8 mouse cellular contexts compared by ENCODE assay signal in the genomic region with DNA sequence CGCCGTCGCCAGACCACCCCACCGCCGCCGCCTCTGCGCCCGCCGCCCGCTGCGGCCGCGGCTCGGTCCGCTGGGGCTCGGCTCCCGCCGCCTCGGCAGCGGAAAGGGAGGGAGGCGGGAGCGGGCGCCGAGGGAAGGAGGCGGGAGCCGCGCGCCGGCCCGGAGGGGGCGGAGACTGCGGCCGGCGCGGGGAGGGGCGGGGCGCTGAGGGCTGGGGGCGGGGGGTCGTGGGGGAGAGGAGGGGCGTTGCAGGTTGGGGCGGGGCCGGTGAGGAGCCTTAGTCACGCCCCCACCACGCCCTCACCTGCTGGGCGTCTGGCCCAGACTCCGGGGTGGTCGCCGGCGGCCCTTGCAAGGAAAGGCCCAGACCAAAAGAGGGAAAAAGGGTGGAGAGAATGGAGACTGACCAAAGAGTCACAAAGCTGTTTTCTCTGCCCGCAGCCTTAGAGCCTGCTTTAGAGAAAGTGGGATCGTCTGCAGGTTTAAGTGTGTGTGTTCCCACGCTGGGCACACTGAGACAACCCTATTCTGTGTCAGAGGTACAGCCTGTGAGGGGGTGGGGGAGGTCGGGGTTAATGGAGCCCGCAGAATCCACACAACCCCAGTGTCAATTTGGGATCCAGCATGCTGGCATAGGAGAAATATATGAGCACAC. TPM values are rescaled to one million over a fixed set of nuclear protein-coding genes. Genes with fewer than 3 reads are reported as not detected.
DNase-seq lines count a peak whose midpoint lies in the region; ATAC-seq and TF ChIP-seq lines count a peak whose summit lies in the region.

A gene (minus strand): TSS at position 105 of the 655 bp plus-strand sequence.

- H3K9ac ChIP-seq in hindbrain, postnatal 0 days (replicated peaks; ENCODE audit: low read length), result peak within 1 kb of the TSS; percentile 92

- peak; percentile 53 for DNase-seq in right cerebral cortex, postnatal 14 days
- no peak for DNase-seq in right cerebral cortex, adult 2 months (ENCODE audit: low spot score in 2 of 2)
- peak; percentile 59 for DNase-seq in cerebellum, adult 11-12 months
- DNase-seq in gastrocnemius, postnatal 10 days, result peak; percentile 71
- peak; percentile 86 for DNase-seq in hindbrain, postnatal 0 days (ENCODE audit: low spot score)
- DNase-seq in limb, embryonic 10.5 days (ENCODE audit: low spot score), result peak; percentile 88
- peak; percentile 74 for DNase-seq in midbrain, embryonic 10.5 days (ENCODE audit: low spot score)
- peak; percentile 79 for DNase-seq in testis, postnatal 14 days (ENCODE audit: low spot score)

- H3K36me3 ChIP-seq in hindbrain, postnatal 0 days (ENCODE audit: insufficient read depth, low read length), result no peaks in the 10 kb centered on the region
- H3K36me3 ChIP-seq in limb, embryonic 10.5 days, result peaks cover 2% of the 10 kb centered on the region; the same call in 1 of the 2 replicates
- H3K36me3 ChIP-seq in midbrain, embryonic 10.5 days, result no peaks in the 10 kb centered on the region

- WGBS in hindbrain, postnatal 0 days, result 3% methylated on average over 22 of the region's 54 CpGs
- 3% methylated on average over 50 of the region's 54 CpGs for WGBS in limb, embryonic 10.5 days
- 3% methylated on average over 26 of the region's 54 CpGs for WGBS in midbrain, embryonic 10.5 days

- no peaks in the 10 kb centered on the region for H3K27me3 ChIP-seq in hindbrain, postnatal 0 days (ENCODE audit: insufficient read depth, low read length)
- H3K27me3 ChIP-seq in limb, embryonic 10.5 days (ENCODE audit: low read depth, poor library complexity, severe bottlenecking), result no peaks in the 10 kb centered on the region
- H3K27me3 ChIP-seq in midbrain, embryonic 10.5 days (ENCODE audit: low read depth, poor library complexity, severe bottlenecking), result no peaks in the 10 kb centered on the region; the same call in 1 of the 2 replicates

- no peak for TF ChIP-seq CTCF in hindbrain, postnatal 0 days (IDR thresholded peaks at IDR 0.05; ENCODE audit: low read depth)

- H3K4me2 ChIP-seq in hindbrain, postnatal 0 days (ENCODE audit: low read depth, low read length), result peak within 1 kb of the TSS; percentile 76

- peak within 1 kb of the TSS; percentile 90 for H3K4me3 ChIP-seq in hindbrain, postnatal 0 days (ENCODE audit: low read length)
- H3K4me3 ChIP-seq in limb, embryonic 10.5 days, result peak within 1 kb of the TSS; percentile 91
- H3K4me3 ChIP-seq in midbrain, embryonic 10.5 days, result peak within 1 kb of the TSS; percentile 86

- H3K4me1 ChIP-seq in hindbrain, postnatal 0 days (ENCODE audit: insufficient read depth, low read length), result peaks cover 5% of the 10 kb centered on the region
- H3K4me1 ChIP-seq in limb, embryonic 10.5 days, result peaks cover 28% of the 10 kb centered on the region
- peaks cover 28% of the 10 kb centered on the region for H3K4me1 ChIP-seq in midbrain, embryonic 10.5 days

- peak within 1 kb of the TSS; percentile 86 for H3K27ac ChIP-seq in hindbrain, postnatal 0 days
- peak within 1 kb of the TSS; percentile 94 for H3K27ac ChIP-seq in limb, embryonic 10.5 days
- H3K27ac ChIP-seq in midbrain, embryonic 10.5 days (replicated peaks), result peak within 1 kb of the TSS; percentile 91

- H3K9me3 ChIP-seq in hindbrain, postnatal 0 days (ENCODE audit: low read length), result no peaks in the 10 kb centered on the region
- H3K9me3 ChIP-seq in limb, embryonic 10.5 days (replicated peaks), result no peaks in the 10 kb centered on the region
- H3K9me3 ChIP-seq in midbrain, embryonic 10.5 days (replicated peaks), result no peaks in the 10 kb centered on the region; the same call in 1 of the 2 replicates

- ATAC-seq in hindbrain, postnatal 0 days, result peak; percentile 80

RNA-seq across cellular contexts. Expression of the gene that starts here (rescaled TPM):
- total RNA-seq in gastrocnemius, postnatal 10 days (2021), result 1 to 10 TPM; 6.3 to 7.6 TPM
- total RNA-seq in hindbrain, postnatal 0 days (2014; rRNA removed), result 38.4 and 40.5 TPM in 2 replicates
- polyA plus RNA-seq in hindbrain, postnatal 0 days (2015; fragmentation: Nextera tagmentation; extraction: Ambion mirVana), result 2.7 and 2.9 TPM in 2 replicates
- 1.8 and 2.3 TPM in 2 replicates for polyA plus RNA-seq in limb, embryonic 10.5 days (2016; fragmentation: Nextera tagmentation; extraction: Ambion mirVana)
- polyA plus RNA-seq in midbrain, embryonic 10.5 days (2016; fragmentation: Nextera tagmentation; extraction: Ambion mirVana), result 1.7 and 1.8 TPM in 2 replicates

Comparison
In these comparisons a context has a peak if more than half of its experiments do, and no peak if none do; other contexts are left out.
1. DNase-seq: peak in right cerebral cortex, postnatal 14 days (single experiment), cerebellum, adult 11-12 months (single experiment), gastrocnemius, postnatal 10 days (single experiment), hindbrain, postnatal 0 days (single experiment), limb, embryonic 10.5 days (single experiment), midbrain, embryonic 10.5 days (single experiment) and testis, postnatal 14 days (single experiment); none in right cerebral cortex, adult 2 months (0 of 2).
2. Peak in every context shown above with its lines, with median percentiles within 50 percentile points of each other: H3K27ac ChIP-seq and H3K4me3 ChIP-seq.